Mouse (Mus musculus) hindbrain, embryonic 16.5 days (tissue): Measurements from ENCODE around the gene Btbd16. TPM values are rescaled to one million over a fixed set of nuclear protein-coding genes. Genes with fewer than 3 reads are reported as not detected.
A peak's percentile ranks its signal among the peaks of the same experiment; 100 is the strongest.

Source experiments
- ATAC-seq: fragments of 200-750 bp; cut with Nextera tagmentation; 2 replicates; pipeline ENCODE4 v1.8.0; 2017; ENCODE audit warnings: moderate TSS enrichment, moderate library complexity
- H3K27ac ChIP-seq: fragments of 300-500 bp; sonication (generic); 2 replicates; pipeline ENCODE4 v1.5.1; 2014; ENCODE audit warnings: low read depth, mild to moderate bottlenecking, control low read depth, low read length, moderate library complexity
- H3K27me3 ChIP-seq: fragments of 300-500 bp; sonication (generic); replicated peaks from 2 replicates; pipeline ENCODE4 v1.6.1; 2014; ENCODE audit warnings: low read length; ENCODE audit not compliant: control insufficient read depth, insufficient read depth
- H3K36me3 ChIP-seq: fragments of 300-500 bp; sonication (generic); 2 replicates; pipeline ENCODE4 v1.6.1; 2014; ENCODE audit warnings: mild to moderate bottlenecking, low read length, moderate library complexity, mixed read lengths; ENCODE audit not compliant: control insufficient read depth, insufficient read depth
- H3K4me1 ChIP-seq: fragments of 300-500 bp; sonication (generic); 2 replicates; pipeline ENCODE4 v1.6.1; 2014; ENCODE audit warnings: low read depth, low read length; ENCODE audit not compliant: control insufficient read depth, insufficient read depth
- H3K4me2 ChIP-seq: fragments of 300-500 bp; sonication (generic); 2 replicates; pipeline ENCODE4 v1.6.1; 2014; ENCODE audit warnings: mild to moderate bottlenecking, low read length, control low read depth, moderate library complexity
- H3K4me3 ChIP-seq: fragments of 300-500 bp; sonication (generic); 2 replicates; pipeline ENCODE4 v1.5.1; 2014; ENCODE audit warnings: mild to moderate bottlenecking, low read length, control low read depth, moderate library complexity
- H3K9ac ChIP-seq: fragments of 300-500 bp; sonication (generic); 2 replicates; pipeline ENCODE4 v1.6.1; 2014; ENCODE audit warnings: low read depth, mild to moderate bottlenecking, control low read depth, low read length, moderate library complexity
- H3K9me3 ChIP-seq: fragments of 300-500 bp; sonication (generic); 2 replicates; pipeline ENCODE4 v1.6.1; 2014; ENCODE audit warnings: mild to moderate bottlenecking, low read length, moderate library complexity; ENCODE audit not compliant: control insufficient read depth
- WGBS: fragments of 180-500 bp; shearing (Covaris S2); extraction: QIAGEN DNeasy Blood & Tissue Kit; methylation state at CpG from one replicate; pipeline ENCODE4 v1.1.7; 2014; 5-methylcytosine and 5-hydroxymethylcytosine counted together
- polyA plus RNA-seq: library from polyadenylated mRNA; unstranded; fragments of >200 nt; fragmentation: Nextera tagmentation; extraction: Ambion mirVana; gene quantifications from 2 replicates; pipeline ENCODE4 v1.2.1, GENCODE M21; 2015

Btbd16 gene
- polyA plus RNA-seq, 1 experiment from 2014 or later, result not detected

GRCm38 (mm10) chr7:130826343-130826742 lies 52.5 kb downstream of the Btbd16 start:
- no peak overlapping the region for H3K9ac ChIP-seq
- H3K4me3 ChIP-seq, result no peak overlapping the region
- no peaks in the 10 kb centered on the region for H3K4me1 ChIP-seq
- no peaks in the 10 kb centered on the region for H3K27me3 ChIP-seq
- 65% methylated on average over 3 of the region's 3 CpGs for WGBS
- H3K27ac ChIP-seq, result no peak overlapping the region
- H3K9me3 ChIP-seq, result no peaks in the 10 kb centered on the region
- ATAC-seq, result no peak
- H3K4me2 ChIP-seq, result no peak overlapping the region
- no peaks in the 10 kb centered on the region for H3K36me3 ChIP-seq

GRCm38 (mm10) chr7:130827431-130827830 lies 53.6 kb downstream of the Btbd16 start:
- H3K4me2 ChIP-seq, result no peak overlapping the region
- ATAC-seq, result no peak
- WGBS, result 54% methylated on average over 3 of the region's 3 CpGs
- H3K9ac ChIP-seq, result no peak overlapping the region
- H3K27ac ChIP-seq, result no peak overlapping the region
- H3K4me1 ChIP-seq, result no peaks in the 10 kb centered on the region
- no peaks in the 10 kb centered on the region for H3K27me3 ChIP-seq
- no peak overlapping the region for H3K4me3 ChIP-seq
- H3K36me3 ChIP-seq, result no peaks in the 10 kb centered on the region
- no peaks in the 10 kb centered on the region for H3K9me3 ChIP-seq

GRCm38 (mm10) chr7:130827844-130828403 lies 54.1 kb downstream of the Btbd16 start:
- Histone ChIP-seq H3K9ac (no peak overlapping the region), H3K36me3 (no peaks in the 10 kb centered on the region), H3K27me3 (no peaks in the 10 kb centered on the region), H3K4me2 (no peak overlapping the region), H3K4me3 (no peak overlapping the region), H3K9me3 (no peaks in the 10 kb centered on the region), H3K4me1 (no peaks in the 10 kb centered on the region), H3K27ac (no peak overlapping the region)
- ATAC-seq, result no peak
- 89% methylated on average over 9 of the region's 9 CpGs for WGBS

- no peak overlapping the region for H3K4me2 ChIP-seq
- H3K36me3 ChIP-seq, result no peaks in the 10 kb centered on the region
- H3K4me1 ChIP-seq, result no peaks in the 10 kb centered on the region
- H3K9me3 ChIP-seq, result no peaks in the 10 kb centered on the region
- no peak overlapping the region for H3K27ac ChIP-seq
- no peak for ATAC-seq
- no peak overlapping the region for H3K9ac ChIP-seq
- no peak overlapping the region for H3K4me3 ChIP-seq
- 90% methylated on average over 10 of the region's 10 CpGs for WGBS
- no peaks in the 10 kb centered on the region for H3K27me3 ChIP-seq
Measured at GRCm38 (mm10) chr7:130828475-130828874, 54.6 kb downstream of the Btbd16 start.

- H3K4me1 ChIP-seq, result peaks cover 10% of the 10 kb centered on the region
- no peak overlapping the region for H3K4me3 ChIP-seq
- ATAC-seq, result no peak
- H3K27ac ChIP-seq, result no peak overlapping the region
- WGBS, result 93% methylated on average over 5 of the region's 5 CpGs
- no peak overlapping the region for H3K4me2 ChIP-seq
- H3K9me3 ChIP-seq, result no peaks in the 10 kb centered on the region
- H3K27me3 ChIP-seq, result no peaks in the 10 kb centered on the region
- H3K36me3 ChIP-seq, result no peaks in the 10 kb centered on the region
- no peak overlapping the region for H3K9ac ChIP-seq
Measured at GRCm38 (mm10) chr7:130831586-130831985, 57.7 kb downstream of the Btbd16 start.

GRCm38 (mm10) chr7:130834299-130834698 lies 60.4 kb downstream of the Btbd16 start:
- no peaks in the 10 kb centered on the region for H3K9me3 ChIP-seq
- H3K4me2 ChIP-seq, result no peak overlapping the region
- no peak overlapping the region for H3K4me3 ChIP-seq
- no peak overlapping the region for H3K9ac ChIP-seq
- ATAC-seq, result peak; percentile 83
- H3K36me3 ChIP-seq, result no peaks in the 10 kb centered on the region
- 21% methylated on average over 21 of the region's 21 CpGs for WGBS
- H3K4me1 ChIP-seq, result peaks cover 25% of the 10 kb centered on the region
- no peaks in the 10 kb centered on the region for H3K27me3 ChIP-seq
- no peak overlapping the region for H3K27ac ChIP-seq

GRCm38 (mm10) chr7:130834958-130835861 lies 61.3 kb downstream of the Btbd16 start:
- H3K27ac ChIP-seq, result no peak overlapping the region

GRCm38 (mm10) chr7:130836066-130836465 lies 62.2 kb downstream of the Btbd16 start:
- Histone ChIP-seq H3K27me3 (no peaks in the 10 kb centered on the region), H3K9me3 (no peaks in the 10 kb centered on the region), H3K27ac (no peak overlapping the region), H3K4me1 (peaks cover 25% of the 10 kb centered on the region), H3K4me2 (no peak overlapping the region), H3K4me3 (no peak overlapping the region), H3K9ac (no peak overlapping the region), H3K36me3 (no peaks in the 10 kb centered on the region)
- WGBS, result 61% methylated on average over 9 of the region's 9 CpGs
- no peak for ATAC-seq

More at GRCm38 (mm10) chr7:130834958-130835861, 61.3 kb downstream of the Btbd16 start:
- Histone ChIP-seq H3K4me2 (no peak overlapping the region), H3K9me3 (no peaks in the 10 kb centered on the region), H3K4me1 (peaks cover 25% of the 10 kb centered on the region), H3K27me3 (no peaks in the 10 kb centered on the region), H3K36me3 (no peaks in the 10 kb centered on the region), H3K4me3 (no peak overlapping the region), H3K9ac (no peak overlapping the region)
- WGBS, result 7% methylated on average over 18 of the region's 18 CpGs
- ATAC-seq, result peak; percentile 15; the same call in 1 of the 2 replicates

GRCm38 (mm10) chr7:130837941-130838657 lies 64.2 kb downstream of the Btbd16 start:
- no peaks in the 10 kb centered on the region for H3K36me3 ChIP-seq
- H3K4me1 ChIP-seq, result peaks cover 25% of the 10 kb centered on the region
- H3K9ac ChIP-seq, result no peak overlapping the region
- H3K9me3 ChIP-seq, result no peaks in the 10 kb centered on the region
- ATAC-seq, result peak; percentile 93
- H3K27ac ChIP-seq, result peak overlapping the region; percentile 46
- WGBS, result 11% methylated on average over 12 of the region's 12 CpGs
- no peak overlapping the region for H3K4me3 ChIP-seq
- no peaks in the 10 kb centered on the region for H3K27me3 ChIP-seq
- H3K4me2 ChIP-seq, result no peak overlapping the region
